Comparison of ENCODE assay signal across 23 mouse cellular contexts in genomic region chr4:152168052-152168451, GRCm38 (mm10). TPM values are rescaled to one million over a fixed set of nuclear protein-coding genes. Genes with fewer than 3 reads are reported as not detected.
DNase-seq lines count a peak whose midpoint lies in the region; ATAC-seq and TF ChIP-seq lines count a peak whose summit lies in the region.
"Had no signal": no experiment of that assay in that cellular context is flagged by ENCODE, and none has a peak within 500 bp of the region (broad histone marks: within the 10 kb centered on the region; RNA-seq: fewer than 3 reads in every experiment).

No protein-coding gene starts in this region.

- H3K27me3 ChIP-seq in hindbrain, embryonic 13.5 days = peaks cover 48% of the 10 kb centered on the region
- H3K27me3 ChIP-seq in hindbrain, embryonic 10.5 days (ENCODE audit: insufficient read depth, poor library complexity, severe bottlenecking) = peaks cover 39% of the 10 kb centered on the region
- no peaks in the 10 kb centered on the region for H3K27me3 ChIP-seq in forebrain, postnatal 0 days (ENCODE audit: insufficient read depth, low read length)
- H3K27me3 ChIP-seq in stomach, postnatal 0 days (ENCODE audit: control insufficient read depth, insufficient read depth, low read length) = no peaks in the 10 kb centered on the region

- no peak for DNase-seq in hindbrain, embryonic 10.5 days (ENCODE audit: low spot score)
- DNase-seq in retina, postnatal 1 day = peak; percentile 77
- no peak for DNase-seq in retina, embryonic 14.5 days (ENCODE audit: low spot score)
- DNase-seq in forebrain, postnatal 0 days = peak; percentile 35
- no peak for DNase-seq in stomach, postnatal 0 days (ENCODE audit: low spot score)
- DNase-seq in cerebellum, adult 11-12 months = no peak
- DNase-seq: cerebellum, adult 11 months; kidney, adult 2 months; kidney, postnatal 25 days; layer of hippocampus, adult 9-11 months had no signal

- H3K27ac ChIP-seq in hindbrain, embryonic 13.5 days = peak overlapping the region; percentile 32; the same call in 1 of the 2 replicates
- no peak overlapping the region for H3K27ac ChIP-seq in hindbrain, embryonic 10.5 days
- H3K27ac ChIP-seq in forebrain, postnatal 0 days (ENCODE audit: low read depth, low read length) = no peak overlapping the region
- H3K27ac ChIP-seq in stomach, postnatal 0 days (replicated peaks) = no peak overlapping the region
- H3K27ac ChIP-seq: embryonic facial prominence, embryonic 13.5 days; liver, embryonic 12.5 days; neural tube, embryonic 15.5 days had no signal

- H3K9ac ChIP-seq in hindbrain, embryonic 13.5 days = no peak overlapping the region
- peak overlapping the region; percentile 14; the same call in 1 of the 2 replicates for H3K9ac ChIP-seq in forebrain, postnatal 0 days
- H3K9ac ChIP-seq in stomach, postnatal 0 days (ENCODE audit: low read length) = no peak overlapping the region
- H3K9ac ChIP-seq: embryonic facial prominence, embryonic 13.5 days; heart, embryonic 12.5 days; liver, embryonic 12.5 days; neural tube, embryonic 15.5 days had no signal

- no peak for TF ChIP-seq EP300 in stomach, postnatal 0 days (optimal IDR thresholded peaks at IDR 0.05)

- WGBS in hindbrain, embryonic 13.5 days = 49% methylated on average over 8 of the region's 8 CpGs
- 81% methylated on average over 8 of the region's 8 CpGs for WGBS in hindbrain, embryonic 10.5 days
- WGBS in forebrain, postnatal 0 days = 29% methylated on average over 8 of the region's 8 CpGs
- WGBS in stomach, postnatal 0 days = 33% methylated on average over 8 of the region's 8 CpGs

- no peak overlapping the region for H3K4me2 ChIP-seq in hindbrain, embryonic 13.5 days
- no peak overlapping the region for H3K4me2 ChIP-seq in forebrain, postnatal 0 days (ENCODE audit: low read depth)
- no peak overlapping the region for H3K4me2 ChIP-seq in stomach, postnatal 0 days (replicated peaks; ENCODE audit: low read depth)
- H3K4me2 ChIP-seq: embryonic facial prominence, embryonic 13.5 days; heart, embryonic 12.5 days; liver, embryonic 12.5 days; neural tube, embryonic 15.5 days had no signal

- no peak overlapping the region for H3K4me3 ChIP-seq in hindbrain, embryonic 13.5 days
- H3K4me3 ChIP-seq in hindbrain, embryonic 10.5 days = no peak overlapping the region
- H3K4me3 ChIP-seq in forebrain, postnatal 0 days (ENCODE audit: low read depth, low read length) = no peak overlapping the region
- no peak overlapping the region for H3K4me3 ChIP-seq in stomach, postnatal 0 days (ENCODE audit: low read depth, low read length)
- H3K4me3 ChIP-seq: embryonic facial prominence, embryonic 13.5 days; heart, embryonic 12.5 days; liver, embryonic 12.5 days; myocyte; neural tube, embryonic 15.5 days had no signal

- no peak for TF ChIP-seq CTCF in forebrain, postnatal 0 days (IDR thresholded peaks at IDR 0.05; ENCODE audit: low read depth)
- no peak for TF ChIP-seq CTCF in stomach, postnatal 0 days (IDR thresholded peaks at IDR 0.05; ENCODE audit: low read depth)

- no peaks in the 10 kb centered on the region; the same call in 1 of the 2 replicates for H3K4me1 ChIP-seq in hindbrain, embryonic 13.5 days (replicated peaks)
- no peaks in the 10 kb centered on the region for H3K4me1 ChIP-seq in hindbrain, embryonic 10.5 days (replicated peaks)
- no peaks in the 10 kb centered on the region for H3K4me1 ChIP-seq in forebrain, postnatal 0 days (ENCODE audit: insufficient read depth)
- no peaks in the 10 kb centered on the region for H3K4me1 ChIP-seq in stomach, postnatal 0 days (replicated peaks; ENCODE audit: control insufficient read depth, insufficient read depth)
- H3K4me1 ChIP-seq: heart, embryonic 12.5 days had no signal

- H3K36me3 ChIP-seq in hindbrain, embryonic 13.5 days = no peaks in the 10 kb centered on the region
- H3K36me3 ChIP-seq in hindbrain, embryonic 10.5 days = no peaks in the 10 kb centered on the region
- no peaks in the 10 kb centered on the region for H3K36me3 ChIP-seq in forebrain, postnatal 0 days (ENCODE audit: insufficient read depth)
- H3K36me3 ChIP-seq in stomach, postnatal 0 days (ENCODE audit: control insufficient read depth, insufficient read depth, low read length) = no peaks in the 10 kb centered on the region
- H3K36me3 ChIP-seq: embryonic facial prominence, embryonic 13.5 days; heart, embryonic 12.5 days; liver, embryonic 12.5 days; neural tube, embryonic 15.5 days had no signal

- no peak for ATAC-seq in hindbrain, embryonic 13.5 days (ENCODE audit: low FRiP score)
- ATAC-seq in forebrain, postnatal 0 days = peak; percentile 66
- ATAC-seq in stomach, postnatal 0 days (ENCODE audit: low FRiP score, low TSS enrichment) = no peak
- ATAC-seq: liver, embryonic 12.5 days had no signal

- no peaks in the 10 kb centered on the region for H3K9me3 ChIP-seq in hindbrain, embryonic 13.5 days
- H3K9me3 ChIP-seq in hindbrain, embryonic 10.5 days = peaks cover 3% of the 10 kb centered on the region; the same call in 1 of the 2 replicates
- H3K9me3 ChIP-seq in forebrain, postnatal 0 days (ENCODE audit: low read length) = no peaks in the 10 kb centered on the region
- no peaks in the 10 kb centered on the region for H3K9me3 ChIP-seq in stomach, postnatal 0 days (ENCODE audit: control insufficient read depth, low read length)
- H3K9me3 ChIP-seq: liver, embryonic 12.5 days; neural tube, embryonic 15.5 days had no signal

RNA-seq across cellular contexts. Expression of gene Hes2, which starts 9.4 kb away (rescaled TPM):
- polyA plus RNA-seq in hindbrain, embryonic 13.5 days (2015; fragmentation: Nextera tagmentation; extraction: Ambion mirVana) = 0.34 and 1.8 TPM in 2 replicates
- 4.2 and 4.7 TPM in 2 replicates for polyA plus RNA-seq in hindbrain, embryonic 10.5 days (2016; fragmentation: Nextera tagmentation; extraction: Ambion mirVana)
- total RNA-seq in forebrain, postnatal 0 days (2014; rRNA removed) = not detected in 2 replicates
- not detected in 2 replicates for polyA plus RNA-seq in forebrain, postnatal 0 days (2015; fragmentation: Nextera tagmentation; extraction: Ambion mirVana)
- 0.52 and 0.87 TPM in 2 replicates for polyA plus RNA-seq in stomach, postnatal 0 days (2015; fragmentation: Nextera tagmentation; extraction: Ambion mirVana)
- total RNA-seq: gastrocnemius, adult 18-20 months; heart, postnatal 25 days; left cerebral cortex, adult 8-10 months; megakaryocyte, adult 5-6 weeks had no signal
- polyA plus RNA-seq: cortical plate, adult 2 months; embryonic facial prominence, embryonic 13.5 days; heart, embryonic 12.5 days; limb, embryonic 11.5 days; myocyte; neural tube, embryonic 15.5 days; thymus, postnatal 0 days had no signal

RNA-seq across cellular contexts. Expression of gene Acot7, which starts 9.9 kb away (rescaled TPM):
- polyA plus RNA-seq in hindbrain, embryonic 13.5 days (2015; fragmentation: Nextera tagmentation; extraction: Ambion mirVana) = 269 and 299 TPM in 2 replicates
- 90.0 and 118 TPM in 2 replicates for polyA plus RNA-seq in hindbrain, embryonic 10.5 days (2016; fragmentation: Nextera tagmentation; extraction: Ambion mirVana)
- 191 and 193 TPM in 2 replicates for total RNA-seq in forebrain, postnatal 0 days (2014; rRNA removed)
- 411 and 466 TPM in 2 replicates for polyA plus RNA-seq in forebrain, postnatal 0 days (2015; fragmentation: Nextera tagmentation; extraction: Ambion mirVana)
- 51.7 and 55.0 TPM in 2 replicates for polyA plus RNA-seq in stomach, postnatal 0 days (2015; fragmentation: Nextera tagmentation; extraction: Ambion mirVana)

RNA-seq across cellular contexts. Expression of gene Espn, which starts 15.9 kb away (rescaled TPM):
- 0.09 and 0.22 TPM in 2 replicates for polyA plus RNA-seq in hindbrain, embryonic 13.5 days (2015; fragmentation: Nextera tagmentation; extraction: Ambion mirVana)
- polyA plus RNA-seq in hindbrain, embryonic 10.5 days (2016; fragmentation: Nextera tagmentation; extraction: Ambion mirVana) = 1.6 and 6.5 TPM in 2 replicates
- 0.08 and 0.71 TPM in 2 replicates for total RNA-seq in forebrain, postnatal 0 days (2014; rRNA removed)
- 0.50 and 0.69 TPM in 2 replicates for polyA plus RNA-seq in forebrain, postnatal 0 days (2015; fragmentation: Nextera tagmentation; extraction: Ambion mirVana)
- 13.8 and 14.4 TPM in 2 replicates for polyA plus RNA-seq in stomach, postnatal 0 days (2015; fragmentation: Nextera tagmentation; extraction: Ambion mirVana)

RNA-seq across cellular contexts. Expression of gene Tnfrsf25, which starts 52.3 kb away (rescaled TPM):
- 1.00 and 1.3 TPM in 2 replicates for polyA plus RNA-seq in hindbrain, embryonic 13.5 days (2015; fragmentation: Nextera tagmentation; extraction: Ambion mirVana)
- 0.70 and 0.82 TPM in 2 replicates for polyA plus RNA-seq in hindbrain, embryonic 10.5 days (2016; fragmentation: Nextera tagmentation; extraction: Ambion mirVana)
- total RNA-seq in forebrain, postnatal 0 days (2014; rRNA removed) = 1.4 TPM in 1 of 2 replicates, not detected in the other
- polyA plus RNA-seq in forebrain, postnatal 0 days (2015; fragmentation: Nextera tagmentation; extraction: Ambion mirVana) = 0.19 and 0.30 TPM in 2 replicates
- 0.49 and 0.96 TPM in 2 replicates for polyA plus RNA-seq in stomach, postnatal 0 days (2015; fragmentation: Nextera tagmentation; extraction: Ambion mirVana)

Comparison
In these comparisons a context has a peak if more than half of its experiments do, and no peak if none do; other contexts are left out.
1. DNase-seq: peak in retina, postnatal 1 day (single experiment) and forebrain, postnatal 0 days (single experiment); none in hindbrain, embryonic 10.5 days (single experiment), retina, embryonic 14.5 days (single experiment), stomach, postnatal 0 days (single experiment) and cerebellum, adult 11-12 months (single experiment).